Mouse (Mus musculus): ENCODE data around the gene Aig1. TPM values are rescaled to one million over a fixed set of nuclear protein-coding genes. Genes with fewer than 3 reads are reported as not detected.

The Aig1 gene
- polyA plus RNA-seq, 1 experiment from 2014 or later = 14.0 TPM

DNA sequence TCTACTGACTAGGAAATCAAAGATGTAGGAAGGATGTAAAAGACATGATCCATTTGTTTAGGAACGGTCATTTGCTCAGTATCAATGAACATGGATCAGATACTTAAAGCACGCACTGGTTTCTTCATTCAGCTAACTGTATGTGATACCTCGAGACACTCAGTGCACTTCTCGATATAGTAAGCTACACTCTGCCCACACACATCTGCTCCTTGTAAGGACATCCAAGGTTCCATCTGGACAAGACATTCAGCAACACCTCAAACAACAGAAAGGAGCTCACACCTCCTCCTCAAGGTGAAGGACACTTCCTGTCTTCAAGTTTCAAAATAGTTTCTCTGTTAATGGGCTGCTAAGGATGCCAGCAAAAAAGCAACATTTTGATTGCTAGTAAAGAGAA is 23.9 kb downstream of the Aig1 start:
- Histone ChIP-seq H3K36me3 (no peaks in the 10 kb centered on the region), H3K27ac (no peak overlapping the region), H3K4me3 (replicated peaks) (no peak overlapping the region), H3K27me3 (no peaks in the 10 kb centered on the region), H3K9me3 (no peaks in the 10 kb centered on the region), H3K4me2 (no peak overlapping the region), H3K4me1 (replicated peaks) (peaks cover 7% of the 10 kb centered on the region; the same call in 1 of the 2 replicates), H3K9ac (replicated peaks) (no peak overlapping the region)
- ATAC-seq (ENCODE audit: insufficient number of reproducible peaks, insufficient read depth, low FRiP score, low TSS enrichment, low read depth) = no peak
- 75% methylated on average over 4 of the region's 4 CpGs for WGBS

DNA sequence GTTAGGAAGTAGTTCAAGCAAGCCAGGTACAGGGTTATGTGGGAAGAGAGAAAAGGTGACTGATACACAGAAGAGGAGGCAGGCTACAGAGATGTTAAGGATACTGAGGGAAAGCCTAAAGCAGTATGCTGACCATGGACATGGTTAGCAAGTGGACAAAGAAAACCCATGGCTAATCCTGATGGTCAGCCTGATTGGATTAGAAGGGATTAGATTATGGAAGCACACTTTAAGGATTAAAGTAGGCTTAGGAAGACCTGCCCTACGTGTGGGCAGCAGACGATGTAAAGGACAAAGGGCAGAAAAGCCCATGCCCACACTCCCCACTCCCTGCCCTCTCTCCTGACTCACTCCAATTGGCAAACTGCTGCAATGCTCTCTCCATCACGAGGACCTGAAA is 25.0 kb downstream of the Aig1 start:
- no peak overlapping the region for H3K4me2 ChIP-seq

DNA sequence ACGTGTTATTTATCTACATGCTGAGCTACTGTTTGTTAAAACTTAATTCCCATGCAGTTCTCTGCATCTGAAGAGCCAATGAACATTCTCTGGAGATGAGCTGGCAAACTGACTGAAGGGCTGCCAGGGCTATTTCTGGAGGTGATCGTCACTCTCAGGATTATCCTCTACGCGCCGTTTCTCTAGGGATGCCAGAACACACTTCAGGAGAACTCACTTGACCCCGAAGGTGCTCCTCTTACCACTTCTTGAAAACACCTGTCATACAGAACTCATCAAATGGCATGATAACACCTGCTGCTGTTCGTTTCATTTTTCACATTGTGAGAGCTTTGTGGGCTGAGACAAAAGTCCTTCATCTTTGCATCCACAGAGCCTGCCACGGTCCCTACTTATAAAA is 25.9 kb downstream of the Aig1 start:
- H3K9ac ChIP-seq (replicated peaks) = no peak overlapping the region
- no peak overlapping the region for H3K4me3 ChIP-seq (replicated peaks)
- WGBS = 79% methylated on average over 8 of the region's 8 CpGs
- no peaks in the 10 kb centered on the region for H3K27me3 ChIP-seq
- no peaks in the 10 kb centered on the region for H3K4me1 ChIP-seq (replicated peaks)
- no peak for ATAC-seq (ENCODE audit: insufficient number of reproducible peaks, insufficient read depth, low FRiP score, low TSS enrichment, low read depth)
- H3K4me2 ChIP-seq = no peak overlapping the region
- H3K36me3 ChIP-seq = no peaks in the 10 kb centered on the region
- H3K9me3 ChIP-seq = no peaks in the 10 kb centered on the region
- no peak overlapping the region for H3K27ac ChIP-seq

More for the DNA sequence above, 25.0 kb downstream of the Aig1 start:
- Histone ChIP-seq H3K27me3 (no peaks in the 10 kb centered on the region), H3K4me1 (replicated peaks) (no peaks in the 10 kb centered on the region), H3K9me3 (no peaks in the 10 kb centered on the region), H3K36me3 (no peaks in the 10 kb centered on the region), H3K27ac (no peak overlapping the region), H3K4me3 (replicated peaks) (no peak overlapping the region), H3K9ac (replicated peaks) (no peak overlapping the region)
- no peak for ATAC-seq (ENCODE audit: insufficient number of reproducible peaks, insufficient read depth, low FRiP score, low TSS enrichment, low read depth)
- WGBS = 60% methylated on average over 3 of the region's 3 CpGs

DNA sequence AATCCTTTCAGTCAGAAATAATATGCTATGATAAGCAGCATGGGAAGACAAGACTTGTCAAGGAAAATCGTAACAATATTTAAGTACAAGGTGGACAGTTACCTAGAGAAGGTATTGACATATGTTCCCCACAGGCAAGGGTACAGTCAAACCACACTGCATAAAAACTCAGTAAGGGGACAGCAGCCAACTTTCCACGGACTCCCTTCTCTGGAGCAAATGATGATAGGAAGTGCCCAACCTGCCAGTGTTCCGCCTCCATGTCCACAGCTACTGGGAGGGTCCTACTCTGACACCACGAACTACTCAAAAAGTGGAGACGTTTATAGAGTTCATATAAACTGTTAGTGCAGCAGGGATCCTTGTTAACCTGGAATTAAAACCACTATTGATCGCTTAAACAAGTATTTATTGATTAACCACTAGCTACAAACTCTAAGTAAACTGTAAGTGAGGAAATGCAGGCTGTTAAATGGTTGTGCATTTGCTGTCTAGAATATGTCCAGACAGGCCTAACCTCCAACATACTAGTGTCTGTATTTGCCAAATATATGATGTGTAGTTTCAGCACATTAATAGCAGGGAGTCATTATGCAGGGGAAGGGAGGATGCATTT is 30.2 kb downstream of the Aig1 start:
- H3K9ac ChIP-seq (replicated peaks) = no peak overlapping the region
- H3K4me2 ChIP-seq = no peak overlapping the region
- 73% methylated on average over 6 of the region's 6 CpGs for WGBS
- no peaks in the 10 kb centered on the region for H3K9me3 ChIP-seq
- H3K27me3 ChIP-seq = no peaks in the 10 kb centered on the region
- H3K27ac ChIP-seq = no peak overlapping the region
- H3K4me3 ChIP-seq (replicated peaks) = no peak overlapping the region
- ATAC-seq (ENCODE audit: insufficient number of reproducible peaks, insufficient read depth, low FRiP score, low TSS enrichment, low read depth) = no peak
- no peaks in the 10 kb centered on the region for H3K36me3 ChIP-seq
- no peaks in the 10 kb centered on the region for H3K4me1 ChIP-seq (replicated peaks)

DNA sequence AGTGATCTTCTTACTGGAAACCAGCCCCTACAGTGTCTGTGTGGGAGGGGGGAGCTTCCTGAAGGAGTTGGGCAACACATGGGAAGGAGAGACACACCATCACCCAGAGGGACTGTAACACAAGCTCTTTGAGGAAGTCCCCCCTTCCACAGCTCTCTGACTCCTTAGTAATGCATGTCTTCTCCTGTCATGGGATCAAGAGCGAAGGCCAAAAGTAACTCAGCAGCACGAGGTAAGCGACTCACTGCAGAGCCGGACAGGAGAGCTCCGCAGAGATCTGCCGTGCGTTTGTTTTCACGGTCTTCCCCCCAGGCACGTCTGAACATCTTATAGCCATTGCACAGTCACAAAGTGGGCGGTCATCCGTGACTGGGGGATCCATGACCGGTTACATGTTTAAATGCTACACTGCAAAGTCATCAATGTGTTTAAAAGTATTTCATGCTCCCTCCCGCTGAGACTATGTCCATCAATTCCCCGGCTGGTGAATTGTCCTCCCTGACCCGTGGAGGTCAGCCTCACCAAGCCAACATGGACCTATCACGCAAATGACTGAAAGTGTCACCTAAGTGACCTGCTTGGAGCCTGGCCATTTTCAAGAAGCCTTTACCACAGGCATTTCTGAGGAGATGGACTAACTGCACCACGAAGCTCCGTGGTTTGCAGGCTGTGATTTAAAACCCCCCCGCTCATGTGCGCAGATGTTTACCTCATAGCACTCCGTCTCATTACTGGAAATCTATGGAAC is 30.9 kb downstream of the Aig1 start:
- no peaks in the 10 kb centered on the region for H3K4me1 ChIP-seq (replicated peaks)
- 88% methylated on average over 21 of the region's 21 CpGs for WGBS
- H3K27me3 ChIP-seq = no peaks in the 10 kb centered on the region
- no peak overlapping the region for H3K9ac ChIP-seq (replicated peaks)
- no peak overlapping the region for H3K27ac ChIP-seq
- no peak for ATAC-seq (ENCODE audit: insufficient number of reproducible peaks, insufficient read depth, low FRiP score, low TSS enrichment, low read depth)
- H3K9me3 ChIP-seq = no peaks in the 10 kb centered on the region
- no peaks in the 10 kb centered on the region for H3K36me3 ChIP-seq
- no peak overlapping the region for H3K4me3 ChIP-seq (replicated peaks)
- no peak overlapping the region for H3K4me2 ChIP-seq

DNA sequence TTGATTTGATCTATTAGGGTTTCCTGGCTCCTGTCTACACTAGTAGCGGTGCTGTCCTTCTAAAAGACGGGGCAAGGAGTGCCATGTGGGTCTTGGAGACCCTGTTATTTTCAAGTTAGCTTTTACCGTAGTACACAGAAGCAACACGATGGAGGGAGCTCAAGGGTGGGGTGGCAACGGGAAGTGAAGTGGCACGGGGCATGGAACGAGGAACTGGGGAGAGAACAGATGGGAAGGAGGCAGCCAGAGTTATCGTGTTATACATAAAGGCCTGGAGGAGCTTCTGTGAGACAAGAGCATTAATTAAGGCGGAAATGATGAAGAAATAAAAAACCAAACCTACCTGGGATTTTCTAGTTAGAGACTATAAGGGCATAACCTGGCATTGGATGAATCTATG is 31.8 kb downstream of the Aig1 start:
- Histone ChIP-seq H3K4me3 (replicated peaks) (no peak overlapping the region), H3K27ac (no peak overlapping the region), H3K36me3 (no peaks in the 10 kb centered on the region), H3K4me2 (no peak overlapping the region), H3K9me3 (no peaks in the 10 kb centered on the region), H3K9ac (replicated peaks) (no peak overlapping the region), H3K27me3 (no peaks in the 10 kb centered on the region), H3K4me1 (replicated peaks) (no peaks in the 10 kb centered on the region)
- 91% methylated on average over 9 of the region's 9 CpGs for WGBS
- no peak for ATAC-seq (ENCODE audit: insufficient number of reproducible peaks, insufficient read depth, low FRiP score, low TSS enrichment, low read depth)

DNA sequence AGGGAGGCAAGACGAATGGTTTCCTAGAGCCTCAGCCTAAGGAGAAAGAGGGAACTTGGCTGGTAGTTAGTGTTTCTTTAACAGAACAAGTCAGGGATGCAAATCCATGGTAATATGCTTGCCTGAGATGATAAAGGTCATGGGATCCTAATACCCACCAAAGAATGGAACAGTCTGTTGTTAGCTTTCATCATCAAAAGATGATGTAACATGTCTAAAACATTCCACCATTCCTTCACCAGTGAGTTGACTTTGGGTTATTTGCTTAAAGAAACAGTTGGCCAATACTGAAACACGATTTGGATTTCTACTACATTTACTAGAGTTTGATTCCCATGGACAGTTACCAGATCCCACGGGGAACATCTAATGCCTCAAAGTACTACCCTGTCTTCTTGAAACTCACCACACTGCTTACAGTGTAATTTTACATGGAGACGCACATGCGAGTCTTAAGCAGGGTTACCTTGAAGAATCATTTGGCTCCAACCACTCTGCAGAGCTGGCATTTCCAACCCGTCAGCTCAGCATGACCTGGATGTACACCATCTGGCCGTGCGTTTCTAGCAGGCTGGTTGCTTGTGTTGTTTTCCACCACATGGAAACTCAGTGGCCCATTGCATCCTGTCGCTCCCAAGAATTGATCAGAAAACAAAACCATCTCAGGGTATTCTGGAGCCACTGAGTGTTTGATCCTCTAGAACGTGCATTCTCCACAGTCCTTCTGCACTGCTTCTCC is 32.9 kb downstream of the Aig1 start:
- Histone ChIP-seq H3K27ac (no peak overlapping the region), H3K4me1 (replicated peaks) (no peaks in the 10 kb centered on the region), H3K4me3 (replicated peaks) (no peak overlapping the region), H3K27me3 (no peaks in the 10 kb centered on the region), H3K9me3 (no peaks in the 10 kb centered on the region), H3K9ac (replicated peaks) (no peak overlapping the region), H3K36me3 (no peaks in the 10 kb centered on the region), H3K4me2 (no peak overlapping the region)
- WGBS = 87% methylated on average over 10 of the region's 10 CpGs
- no peak for ATAC-seq (ENCODE audit: insufficient number of reproducible peaks, insufficient read depth, low FRiP score, low TSS enrichment, low read depth)

- 81% methylated on average over 7 of the region's 7 CpGs for WGBS
Observed at GRCm38 (mm10) chr10:13834056-13834455, 34.7 kb downstream of the Aig1 start.

DNA sequence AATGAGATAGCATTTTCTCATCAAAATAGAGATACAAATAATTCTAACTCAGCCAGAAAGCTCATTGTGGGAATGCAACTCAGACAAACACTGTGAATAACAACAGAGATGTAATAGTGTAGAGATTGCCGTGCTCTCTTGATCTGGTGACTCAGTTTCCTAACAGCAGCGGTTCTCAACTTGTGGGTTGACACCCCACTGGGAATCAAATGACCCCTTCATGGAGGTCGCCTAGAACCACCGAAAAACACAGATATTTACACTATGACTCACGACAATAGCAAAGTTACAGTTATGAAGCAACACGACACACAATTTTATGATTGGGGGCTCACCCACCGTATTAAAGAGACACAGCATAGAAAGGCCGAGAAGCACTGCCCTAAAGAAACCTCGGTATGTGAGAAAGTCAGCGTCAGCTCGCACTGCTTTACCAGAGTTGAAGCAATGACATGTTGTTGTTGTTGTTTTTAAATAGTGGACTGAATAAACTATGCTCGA is 35.7 kb downstream of the Aig1 start:
- WGBS = 90% methylated on average over 12 of the region's 12 CpGs
- Histone ChIP-seq H3K27ac (no peak overlapping the region), H3K4me3 (replicated peaks) (no peak overlapping the region), H3K4me2 (no peak overlapping the region), H3K27me3 (no peaks in the 10 kb centered on the region), H3K9me3 (no peaks in the 10 kb centered on the region), H3K36me3 (no peaks in the 10 kb centered on the region), H3K4me1 (replicated peaks) (no peaks in the 10 kb centered on the region), H3K9ac (replicated peaks) (no peak overlapping the region)
- ATAC-seq (ENCODE audit: insufficient number of reproducible peaks, insufficient read depth, low FRiP score, low TSS enrichment, low read depth) = no peak

More at GRCm38 (mm10) chr10:13834056-13834455, 34.7 kb downstream of the Aig1 start:
- Histone ChIP-seq H3K9me3 (no peaks in the 10 kb centered on the region), H3K36me3 (no peaks in the 10 kb centered on the region), H3K27me3 (no peaks in the 10 kb centered on the region), H3K27ac (no peak overlapping the region), H3K9ac (replicated peaks) (no peak overlapping the region), H3K4me2 (no peak overlapping the region), H3K4me1 (replicated peaks) (no peaks in the 10 kb centered on the region), H3K4me3 (replicated peaks) (no peak overlapping the region)
- no peak for ATAC-seq (ENCODE audit: insufficient number of reproducible peaks, insufficient read depth, low FRiP score, low TSS enrichment, low read depth)

- 82% methylated on average over 7 of the region's 7 CpGs for WGBS
- H3K9me3 ChIP-seq = no peaks in the 10 kb centered on the region
- no peak overlapping the region for H3K4me3 ChIP-seq (replicated peaks)
- no peak for ATAC-seq (ENCODE audit: insufficient number of reproducible peaks, insufficient read depth, low FRiP score, low TSS enrichment, low read depth)
- H3K27ac ChIP-seq = no peak overlapping the region
- no peak overlapping the region for H3K4me2 ChIP-seq
- H3K9ac ChIP-seq (replicated peaks) = no peak overlapping the region
- no peaks in the 10 kb centered on the region for H3K36me3 ChIP-seq
- no peaks in the 10 kb centered on the region for H3K27me3 ChIP-seq
- H3K4me1 ChIP-seq (replicated peaks) = no peaks in the 10 kb centered on the region
Observed at GRCm38 (mm10) chr10:13832546-13833033, 36.2 kb downstream of the Aig1 start.

DNA sequence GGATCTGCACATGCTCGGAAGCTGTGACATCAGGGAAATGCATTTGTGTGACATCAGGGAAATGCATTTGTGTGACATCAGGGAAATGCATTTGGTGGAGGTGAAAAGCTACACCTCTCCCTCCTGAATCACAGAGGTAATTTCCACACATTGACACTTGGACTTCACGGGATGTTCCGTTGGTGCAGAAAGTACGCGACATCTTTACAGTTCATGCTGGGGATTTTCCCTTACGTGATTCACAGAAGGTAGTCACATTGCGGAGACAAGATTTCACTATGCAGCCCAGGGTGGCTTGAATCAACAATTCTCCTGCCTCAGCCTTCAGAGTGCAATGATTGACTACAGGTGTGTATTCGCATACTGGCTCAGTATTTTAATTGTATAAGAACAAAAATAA is 41.6 kb downstream of the Aig1 start:
- H3K4me3 ChIP-seq (replicated peaks) = no peak overlapping the region
- H3K4me1 ChIP-seq (replicated peaks) = no peaks in the 10 kb centered on the region
- no peak overlapping the region for H3K4me2 ChIP-seq
- H3K9me3 ChIP-seq = no peaks in the 10 kb centered on the region
- no peak overlapping the region for H3K9ac ChIP-seq (replicated peaks)
- H3K27me3 ChIP-seq = no peaks in the 10 kb centered on the region
- no peak overlapping the region for H3K27ac ChIP-seq
- ATAC-seq (ENCODE audit: insufficient number of reproducible peaks, insufficient read depth, low FRiP score, low TSS enrichment, low read depth) = no peak
- H3K36me3 ChIP-seq = no peaks in the 10 kb centered on the region
- 87% methylated on average over 8 of the region's 8 CpGs for WGBS
